Mouse (Mus musculus) thymus, adult 2 months (tissue): ENCODE results near the gene Lclat1. TPM values are rescaled to one million over a fixed set of nuclear protein-coding genes. Genes with fewer than 3 reads are reported as not detected.

Experiments used
- DNase-seq: peaks from one replicate; pipeline ENCODE4 v3.0.0; 2021
- H3K27ac ChIP-seq: fragments of 200-500 bp; 2 replicates; pipeline ENCODE4 v1.5.1; 2012; ENCODE audit warnings: low read length, control low read depth; ENCODE audit not compliant: control insufficient read depth, insufficient read depth
- H3K27me3 ChIP-seq: fragments of 200-500 bp; 2 replicates; pipeline ENCODE4 v1.6.1; 2012; ENCODE audit warnings: mild to moderate bottlenecking, low read length, moderate library complexity, mixed read lengths; ENCODE audit not compliant: control insufficient read depth, insufficient read depth
- H3K36me3 ChIP-seq: fragments of 200-500 bp; 2 replicates; pipeline ENCODE4 v1.6.1; 2012; ENCODE audit warnings: mild to moderate bottlenecking, low read length, moderate library complexity; ENCODE audit not compliant: control insufficient read depth, insufficient read depth
- H3K4me1 ChIP-seq: fragments of 200-500 bp; replicated peaks from 2 replicates; pipeline ENCODE4 v1.6.1; 2012; ENCODE audit warnings: low read length; ENCODE audit not compliant: control insufficient read depth, insufficient read depth
- H3K4me3 ChIP-seq: fragments of 200-500 bp; 2 replicates; pipeline ENCODE4 v1.5.1; 2012; ENCODE audit warnings: mild to moderate bottlenecking, low read length, control low read depth, moderate library complexity; ENCODE audit not compliant: control insufficient read depth, insufficient read depth
- CTCF ChIP-seq: fragments of 200-500 bp; IDR thresholded peaks from 2 replicates; pipeline ENCODE4 v1.5.1; 2012; ENCODE audit warnings: mild to moderate bottlenecking, control low read depth, low read length, moderate library complexity, borderline replicate concordance; ENCODE audit not compliant: control insufficient read depth, poor library complexity, insufficient read depth; ENCODE audit errors: extremely low read depth
- POLR2A ChIP-seq: fragments of 200-500 bp; IDR thresholded peaks from 2 replicates; pipeline ENCODE4 v1.6.1; 2012; ENCODE audit warnings: mild to moderate bottlenecking, low read length, control low read depth, moderate library complexity; ENCODE audit not compliant: control insufficient read depth, poor library complexity, insufficient read depth; ENCODE audit errors: extremely low read depth
- WGBS: fragments of 180-500 bp; shearing (Covaris S2); methylation state at CpG from one replicate; pipeline ENCODE4 v1.1.7; 2018; 5-methylcytosine and 5-hydroxymethylcytosine counted together
- polyA plus RNA-seq: library from polyadenylated mRNA; depleted of rRNA; stranded (reverse); fragments of >200 nt; gene quantifications from 2 replicates; pipeline ENCODE4 v1.2.3, GENCODE M21; 2012; rRNA removed

Lclat1 gene
- 5.4 and 6.4 TPM in 2 replicates for polyA plus RNA-seq

DNA sequence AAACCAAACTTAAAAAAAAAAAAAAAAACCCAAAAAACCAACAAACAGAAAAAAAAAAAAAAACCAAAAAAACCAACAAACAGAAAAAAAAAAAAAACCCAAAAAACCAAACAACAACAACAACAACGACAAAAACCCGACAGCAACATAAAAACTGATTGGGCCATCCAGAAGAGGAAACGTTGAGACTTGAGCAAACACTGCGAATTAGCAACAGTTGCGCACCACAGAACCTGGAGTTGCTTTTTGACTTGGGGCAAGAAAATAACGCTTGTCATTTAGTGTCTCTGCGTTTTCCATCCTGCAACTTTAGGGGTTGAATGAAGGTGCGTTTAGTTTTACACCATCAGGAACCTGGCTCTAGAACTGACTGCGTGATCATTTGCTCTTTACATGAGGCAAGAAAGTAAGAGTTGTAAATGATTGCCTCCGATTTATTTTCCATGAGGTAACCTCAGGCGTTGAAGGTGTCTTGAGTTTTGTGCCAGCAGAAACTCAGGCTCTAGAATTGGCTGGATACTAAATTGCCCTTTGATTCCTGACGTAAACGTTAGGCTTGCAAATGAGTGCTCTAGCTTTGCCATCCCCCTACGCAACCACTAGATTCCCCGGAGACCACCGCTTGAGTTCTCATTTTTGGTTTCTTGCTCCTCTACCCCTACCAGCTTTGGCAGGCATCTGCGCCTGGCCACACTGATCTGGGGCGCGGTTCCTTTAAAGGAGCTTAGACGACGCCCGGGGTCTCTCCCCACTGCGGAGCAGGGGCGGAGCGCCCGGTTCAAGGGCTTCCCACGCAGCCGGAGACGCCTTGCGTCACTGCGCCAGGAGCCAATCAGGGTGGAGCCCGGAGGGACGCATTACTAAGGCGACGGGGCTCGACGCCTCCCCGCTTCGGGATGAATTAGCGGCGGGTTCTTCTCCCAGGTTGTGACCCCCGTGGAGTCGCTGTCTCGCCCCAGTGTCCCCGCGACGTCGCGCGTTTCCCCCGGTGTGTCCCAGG is at the start of gene Lclat1:
Gene Lclat1, plus strand, starts transcription at position 828 of the 1,000 bp plus-strand sequence.
- TF ChIP-seq POLR2A (peak; percentile 91), CTCF (0 out of 2 replicates have a peak, but pooled peaks have one; percentile 51)
- DNase-seq, result peak; percentile 96
- H3K4me1 ChIP-seq, result peaks cover 11% of the 10 kb centered on the region
- peak within 1 kb of the TSS; percentile 74 for H3K4me3 ChIP-seq
- peak within 1 kb of the TSS; percentile 79 for H3K27ac ChIP-seq
- no peaks in the 10 kb centered on the region for H3K36me3 ChIP-seq
- no peaks in the 10 kb centered on the region for H3K27me3 ChIP-seq
- 3% methylated on average over 51 of the region's 51 CpGs for WGBS

DNA sequence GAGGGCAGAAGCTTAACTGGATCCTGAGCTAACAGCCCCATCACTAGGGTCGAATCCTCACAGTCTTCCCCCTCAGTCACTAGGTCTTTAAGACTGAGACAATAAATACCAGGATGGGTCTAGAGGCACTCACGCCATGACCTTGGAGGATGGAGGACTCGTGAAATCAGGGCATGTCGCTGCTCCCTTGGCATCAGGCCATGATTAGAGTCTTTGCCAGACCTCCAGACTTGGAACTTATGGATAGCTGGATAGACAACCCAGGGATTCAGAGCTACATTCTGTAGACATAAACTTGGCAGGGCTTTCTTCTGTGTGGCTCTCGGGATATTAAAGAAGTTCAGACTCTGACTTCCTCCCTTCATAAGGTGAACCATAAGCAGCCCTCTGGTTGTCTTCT is 49.5 kb upstream of the Lclat1 start:
- TF ChIP-seq POLR2A, result no peak
- no peak for TF ChIP-seq CTCF
- Histone ChIP-seq H3K4me1 (peaks cover 30% of the 10 kb centered on the region), H3K27me3 (no peaks in the 10 kb centered on the region), H3K27ac (no peak overlapping the region), H3K36me3 (no peaks in the 10 kb centered on the region), H3K4me3 (no peak overlapping the region)
- WGBS, result 94% methylated on average over 5 of the region's 5 CpGs
- no peak for DNase-seq

DNA sequence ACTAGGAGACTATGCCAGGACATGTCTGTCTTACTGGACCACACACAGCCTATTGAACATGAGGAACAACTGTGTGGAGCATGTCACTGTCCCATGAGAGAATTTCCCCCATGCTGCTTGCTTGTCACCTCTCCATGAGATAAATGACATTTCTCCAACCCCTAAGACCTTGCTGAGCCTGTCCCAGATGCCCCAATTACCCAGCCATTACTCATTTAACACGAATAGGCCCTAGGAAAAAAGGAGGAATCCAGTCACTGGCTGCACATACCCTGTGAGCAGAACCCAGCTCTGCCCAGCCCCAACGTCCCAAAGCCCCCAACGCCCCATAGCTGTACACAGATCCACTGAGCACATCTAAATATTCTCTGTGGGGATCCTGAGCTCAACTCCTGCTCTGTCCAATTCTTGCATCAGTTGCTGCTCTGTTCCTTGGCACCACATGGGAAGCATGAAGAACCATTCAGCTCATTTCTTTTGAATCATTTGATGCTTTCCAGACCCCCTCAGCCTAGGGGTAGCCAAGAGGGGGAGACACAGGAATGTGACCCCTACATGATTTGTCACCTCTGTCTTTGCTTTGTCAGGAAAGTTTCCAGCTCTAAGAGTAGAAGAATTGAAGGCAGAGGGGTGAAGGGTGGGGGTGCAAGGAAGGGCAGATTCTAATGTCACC is 47.4 kb upstream of the Lclat1 start:
- H3K36me3 ChIP-seq, result no peaks in the 10 kb centered on the region
- no peak for DNase-seq
- H3K27me3 ChIP-seq, result no peaks in the 10 kb centered on the region
- H3K4me3 ChIP-seq, result no peak overlapping the region
- peaks cover 29% of the 10 kb centered on the region for H3K4me1 ChIP-seq
- TF ChIP-seq POLR2A (no peak), CTCF (no peak)
- WGBS, result 91% methylated on average over 3 of the region's 3 CpGs
- H3K27ac ChIP-seq, result no peak overlapping the region

DNA sequence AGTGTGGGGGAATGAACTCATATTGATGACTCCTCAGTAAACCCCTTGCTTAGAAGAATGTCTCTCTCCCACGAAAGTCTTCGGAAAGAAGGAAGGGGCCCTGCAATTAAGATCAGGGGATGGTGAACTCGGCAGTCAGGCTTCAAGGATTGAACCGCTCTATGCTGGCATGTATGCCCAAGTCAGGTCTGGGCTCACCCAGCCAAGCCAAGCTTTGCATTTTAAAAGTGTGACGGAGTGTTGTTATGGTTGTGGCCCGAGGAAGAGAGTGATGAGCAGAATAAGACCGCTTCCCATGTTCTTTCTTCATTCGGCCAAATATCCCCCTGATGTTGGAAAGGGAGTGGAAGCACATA is 46.9 kb upstream of the Lclat1 start:
- H3K27me3 ChIP-seq, result no peaks in the 10 kb centered on the region
- H3K36me3 ChIP-seq, result no peaks in the 10 kb centered on the region
- no peak overlapping the region for H3K27ac ChIP-seq
- DNase-seq, result no peak
- 97% methylated on average over 8 of the region's 8 CpGs for WGBS
- H3K4me3 ChIP-seq, result no peak overlapping the region
- peaks cover 26% of the 10 kb centered on the region for H3K4me1 ChIP-seq
- TF ChIP-seq CTCF, result no peak

DNA sequence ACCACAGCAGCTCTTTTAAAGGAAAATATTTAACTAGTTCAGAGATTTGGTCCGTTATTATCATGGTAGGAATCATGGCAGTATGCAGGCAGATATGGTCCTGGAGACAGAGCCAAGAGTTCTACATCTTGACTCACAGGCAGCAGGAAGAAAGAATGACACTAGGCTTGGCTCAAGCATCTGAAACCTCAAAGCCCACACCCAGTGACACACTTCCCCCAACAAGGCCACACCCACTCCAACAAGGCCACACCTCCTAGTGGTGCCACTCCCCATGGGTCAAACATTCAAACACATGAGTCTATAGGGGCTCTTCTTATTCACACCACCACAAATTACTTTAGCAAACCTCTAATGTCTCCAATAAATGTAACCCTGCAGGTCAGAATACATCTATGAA is 45.1 kb upstream of the Lclat1 start:
- H3K27ac ChIP-seq, result no peak overlapping the region
- WGBS, result 94% methylated on average over 1 of the region's 1 CpGs
- H3K4me1 ChIP-seq, result peaks cover 25% of the 10 kb centered on the region
- DNase-seq, result no peak
- no peak for TF ChIP-seq POLR2A
- TF ChIP-seq CTCF, result no peak
- H3K4me3 ChIP-seq, result no peak overlapping the region
- H3K36me3 ChIP-seq, result no peaks in the 10 kb centered on the region
- H3K27me3 ChIP-seq, result no peaks in the 10 kb centered on the region

DNA sequence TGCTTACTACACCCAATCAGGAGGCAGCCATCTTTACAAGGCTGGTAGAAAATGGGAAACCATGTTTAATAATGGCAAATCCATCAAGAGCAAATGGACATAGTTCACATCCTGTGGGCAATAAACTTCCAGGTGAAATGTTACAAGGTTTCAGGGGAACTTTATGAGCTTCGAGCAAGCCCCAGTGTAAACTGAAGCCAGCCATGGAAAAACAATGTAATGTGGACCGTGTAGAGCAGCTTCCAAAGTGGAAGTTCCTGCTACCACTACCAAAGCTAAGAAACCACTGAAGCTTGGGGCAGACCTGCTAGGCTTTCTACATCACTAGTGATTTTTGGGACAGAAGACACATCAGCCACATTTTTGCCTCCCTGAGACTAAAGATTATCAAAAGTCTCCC is 44.5 kb upstream of the Lclat1 start:
- Histone ChIP-seq H3K4me1 (peaks cover 29% of the 10 kb centered on the region), H3K36me3 (no peaks in the 10 kb centered on the region), H3K27me3 (no peaks in the 10 kb centered on the region), H3K27ac (no peak overlapping the region), H3K4me3 (no peak overlapping the region)
- TF ChIP-seq CTCF, result no peak
- TF ChIP-seq POLR2A, result no peak
- 91% methylated on average over 2 of the region's 2 CpGs for WGBS
- no peak for DNase-seq

DNA sequence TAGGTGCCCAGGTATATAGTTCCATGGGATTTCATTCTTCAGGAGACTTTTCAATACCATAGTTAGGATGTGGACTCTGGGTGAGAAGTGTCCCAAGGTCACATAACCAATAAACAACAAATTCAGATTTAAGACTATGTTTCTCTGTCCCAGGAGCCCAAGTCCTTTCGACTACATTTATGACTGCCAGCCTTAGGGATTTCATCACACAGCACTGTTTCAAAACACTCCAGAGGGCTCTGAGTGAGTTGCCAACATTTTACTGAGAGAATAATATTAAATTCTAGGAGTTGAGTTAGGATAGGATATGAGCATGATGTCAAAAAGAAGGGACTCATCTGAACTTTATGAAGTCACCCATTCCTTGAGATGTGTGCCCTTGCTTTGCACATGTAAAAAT is 44.0 kb upstream of the Lclat1 start:
- WGBS, result 97% methylated on average over 1 of the region's 1 CpGs
- peaks cover 34% of the 10 kb centered on the region for H3K4me1 ChIP-seq
- no peaks in the 10 kb centered on the region for H3K36me3 ChIP-seq
- H3K27me3 ChIP-seq, result no peaks in the 10 kb centered on the region
- TF ChIP-seq CTCF (no peak), POLR2A (no peak)
- no peak overlapping the region for H3K27ac ChIP-seq
- H3K4me3 ChIP-seq, result no peak overlapping the region
- no peak for DNase-seq
